In the genomic region with DNA sequence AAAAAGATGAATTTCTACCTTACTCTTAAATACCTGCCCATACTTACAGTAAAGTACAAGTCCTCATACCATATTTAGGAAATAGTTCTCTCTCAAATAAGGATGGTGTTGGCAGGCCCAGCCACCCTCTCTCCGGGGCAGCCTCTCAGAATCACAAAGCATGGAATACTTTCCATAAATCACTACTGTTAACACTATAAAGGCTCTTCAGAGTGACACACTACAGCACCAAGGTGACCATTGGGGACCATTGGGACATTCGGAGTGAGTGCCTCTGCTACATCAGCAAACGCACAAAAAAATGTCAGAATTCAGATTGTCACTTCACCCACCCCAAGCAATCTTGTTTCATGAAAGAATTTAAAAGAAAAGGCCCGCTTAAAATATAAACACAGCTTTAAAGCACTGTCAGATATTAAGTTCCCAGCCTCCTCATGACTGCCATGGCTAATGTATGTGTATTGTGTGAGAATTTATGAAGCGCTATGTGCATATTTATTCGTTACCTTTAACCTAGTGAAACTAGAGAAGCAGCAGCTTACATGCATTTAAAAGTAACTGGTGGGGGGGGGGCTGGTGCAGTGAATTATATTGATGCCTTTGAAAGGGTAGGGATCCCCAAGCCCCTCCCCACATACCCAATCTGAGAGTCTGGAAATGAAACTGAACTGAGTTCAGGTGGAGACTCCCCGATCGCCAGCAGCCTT, we compare ENCODE assay signal across 17 mouse cellular contexts.
"Had no signal": no experiment of that assay in that cellular context is flagged by ENCODE, and none has a peak within 500 bp of the region (broad histone marks: within the 10 kb centered on the region; RNA-seq: fewer than 3 reads in every experiment).

No protein-coding gene starts in this region.

- H3K36me3 ChIP-seq: intestine, embryonic 15.5 days; limb, embryonic 13.5 days; liver, embryonic 13.5 days had no signal

- H3K27me3 ChIP-seq: intestine, embryonic 15.5 days; limb, embryonic 13.5 days; liver, embryonic 13.5 days had no signal

- DNase-seq: kidney, adult 2 months; kidney, postnatal 10 days; layer of hippocampus, postnatal 36 days; liver; liver, embryonic 13.5 days; lung, embryonic 14.5 days; midbrain, embryonic 14.5 days; right cerebral cortex, postnatal 4 days; thymus, adult 2 months; thymus, postnatal 14 days; thymus, postnatal 4 days had no signal

- H3K27ac ChIP-seq: intestine, embryonic 15.5 days; left cerebral cortex, adult 2 months; limb, embryonic 13.5 days; liver, embryonic 13.5 days; macrophage; stomach, postnatal 0 days had no signal

- H3K9ac ChIP-seq: intestine, embryonic 15.5 days; limb, embryonic 13.5 days; liver, embryonic 13.5 days; lung, embryonic 14.5 days had no signal

- H3K4me3 ChIP-seq: intestine, embryonic 15.5 days; left cerebral cortex, adult 2 months; limb, embryonic 13.5 days; liver, embryonic 13.5 days had no signal

- H3K9me3 ChIP-seq: intestine, embryonic 15.5 days; limb, embryonic 13.5 days; liver, embryonic 13.5 days had no signal

- H3K4me2 ChIP-seq: intestine, embryonic 15.5 days; limb, embryonic 13.5 days; liver, embryonic 13.5 days; lung, embryonic 14.5 days had no signal

- H3K4me1 ChIP-seq: intestine, embryonic 15.5 days; limb, embryonic 13.5 days; liver, embryonic 13.5 days had no signal

- ATAC-seq: intestine, embryonic 15.5 days; lung, postnatal 0 days had no signal
